Mouse (Mus musculus) CD4-positive naive resting alpha-beta T cell, adult 76 days (primary cell): ENCODE measurements around the gene Rbm11. TPM values are rescaled to one million over a fixed set of nuclear protein-coding genes. Genes with fewer than 3 reads are reported as not detected.

Experiments
- total RNA-seq: library from RNA; stranded (reverse); gene quantifications from one replicate; pipeline ENCODE4 v1.2.4, GENCODE M21; 2023

The Rbm11 gene
- 1.1 TPM for total RNA-seq

DNA sequence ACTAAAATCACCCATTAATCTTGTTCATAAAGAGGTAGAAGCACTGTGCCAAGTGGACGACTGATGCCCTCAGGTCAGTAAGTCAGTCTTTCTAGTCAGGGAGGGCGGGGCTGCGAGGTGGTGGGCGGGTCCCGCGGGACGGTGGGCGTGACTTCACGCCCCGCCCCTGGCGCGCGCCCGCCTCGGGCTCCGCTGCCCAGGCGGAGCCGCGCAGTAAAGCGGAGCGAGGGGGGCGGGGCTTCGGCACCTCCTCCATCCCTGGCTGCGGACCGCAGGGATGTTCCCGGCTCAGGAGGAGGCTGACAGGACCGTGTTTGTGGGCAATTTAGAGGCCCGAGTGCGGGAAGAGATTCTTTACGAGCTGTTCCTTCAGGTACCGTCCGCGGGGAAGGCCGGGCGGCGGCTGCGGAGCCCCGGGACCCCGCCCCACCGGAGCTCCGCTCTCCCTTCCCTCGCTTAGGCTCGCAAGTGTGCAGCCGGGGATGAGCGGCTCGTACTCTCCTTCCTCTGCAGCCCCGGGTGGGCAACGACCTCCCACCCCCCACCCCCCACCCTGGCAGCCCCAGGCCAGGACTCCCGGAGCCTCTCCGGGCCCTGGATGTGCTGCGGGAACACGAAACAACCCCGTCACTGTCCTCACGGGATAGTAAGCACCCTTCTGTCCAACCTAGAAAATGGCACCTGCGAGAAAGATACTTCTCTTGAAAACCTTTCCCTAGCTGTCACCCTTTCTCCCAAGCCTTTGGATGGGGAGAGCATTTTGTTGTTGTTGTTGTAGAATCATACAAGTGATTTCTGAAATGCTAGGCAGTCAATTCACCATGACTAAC is at the start of gene Rbm11:
TSS of gene Rbm11 (plus strand) at position 174 of the 830 bp plus-strand sequence.

GRCm38 (mm10) chr16:75585961-75586360 is 6.7 kb upstream of the Rbm11 start, which contains the start of gene Lipi:
Lipi (minus strand) TSS chr16:75586061.

Other genes with a start within 250 kb of the Rbm11 start
- not detected for gene Lipi, start 6.8 kb upstream of the Rbm11 start, total RNA-seq
- 11.2 TPM for gene Hspa13, start 174.3 kb downstream of the Rbm11 start, total RNA-seq